Mouse (Mus musculus): ENCODE results near the gene Luzp2.

Luzp2 gene

DNA sequence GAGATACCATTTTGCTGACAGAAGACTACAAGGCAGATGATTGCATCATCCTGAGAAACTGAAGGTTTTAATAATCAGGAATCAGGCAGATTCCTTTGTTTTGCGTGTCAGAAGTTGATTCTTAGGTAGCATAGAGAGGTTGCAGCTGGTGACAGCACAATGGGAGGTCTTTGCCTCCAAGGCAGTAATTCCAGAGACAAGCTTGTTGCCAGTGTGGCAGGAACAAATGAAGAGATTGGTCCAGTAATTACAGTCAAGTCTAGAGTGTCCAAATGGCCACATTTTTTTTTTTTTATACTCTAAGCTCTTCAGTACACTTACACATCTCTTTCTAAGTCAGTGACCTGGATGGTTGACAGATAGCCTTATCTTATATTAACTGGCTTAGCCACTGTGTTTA, 78.7 kb downstream of the Luzp2 start:
- no peak for TF ChIP-seq GATA4 (IDR thresholded peaks at IDR 0.05; ENCODE audit: insufficient replicate concordance, low read length)

DNA sequence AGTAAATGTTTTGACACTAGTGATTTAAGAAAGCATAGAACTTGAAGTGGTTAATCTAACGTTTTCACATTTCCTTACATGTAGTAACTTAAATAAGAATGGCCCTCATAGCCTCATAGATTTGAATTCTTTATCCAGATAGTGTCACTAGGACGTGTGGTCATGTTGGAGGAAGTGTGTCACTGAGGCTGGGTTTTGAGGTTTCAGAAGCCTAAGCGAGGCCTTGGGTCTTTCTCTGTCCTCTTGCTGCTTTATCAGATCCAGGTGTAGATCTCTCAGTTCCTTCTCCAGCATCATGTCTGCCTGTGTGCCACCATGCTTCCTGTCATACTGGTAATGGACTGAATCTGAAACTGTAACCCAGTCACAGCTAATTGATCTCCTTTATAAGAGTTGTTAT, 86.7 kb downstream of the Luzp2 start:
- TF ChIP-seq GATA4 (IDR thresholded peaks at IDR 0.05; ENCODE audit: insufficient replicate concordance, low read length): no peak

DNA sequence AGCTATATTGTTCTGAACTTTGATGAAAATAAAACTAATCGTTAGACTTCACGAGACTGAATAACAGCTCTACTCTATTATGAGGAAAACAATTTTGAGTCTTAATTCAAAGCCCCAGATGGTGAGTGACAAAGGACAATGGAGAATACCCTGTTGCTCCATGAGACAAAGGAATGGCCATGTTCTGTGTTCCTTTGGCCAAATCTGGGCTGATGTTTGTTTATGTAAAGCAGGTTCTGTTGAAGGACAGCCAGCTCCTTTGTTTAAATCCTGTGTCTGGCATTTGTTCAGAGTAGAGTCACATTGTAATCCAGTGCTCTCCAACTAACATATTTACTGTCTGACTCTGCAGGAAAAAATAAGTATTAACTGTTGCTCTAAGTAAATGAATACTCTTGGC, 121.5 kb downstream of the Luzp2 start:
- no peak for TF ChIP-seq GATA4 (IDR thresholded peaks at IDR 0.05; ENCODE audit: insufficient replicate concordance, low read length)

DNA sequence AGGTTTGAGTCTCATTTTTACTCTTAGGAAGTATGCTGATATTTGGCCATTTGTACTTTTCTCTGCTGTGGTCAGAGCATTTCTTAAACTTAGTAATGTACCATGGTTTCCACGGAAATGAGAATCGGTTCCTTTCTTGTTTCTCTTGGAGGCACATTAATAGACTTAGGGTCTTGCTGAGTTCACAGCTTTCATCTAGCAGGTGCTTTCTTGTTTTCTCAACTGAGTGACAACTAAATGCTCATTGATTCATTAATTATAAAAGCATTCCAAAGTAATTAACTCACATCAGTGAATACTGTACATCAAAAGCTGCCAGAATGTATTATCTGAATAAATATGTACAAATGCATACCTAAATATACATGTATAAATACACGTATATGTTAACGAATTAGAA, 127.4 kb downstream of the Luzp2 start:
- TF ChIP-seq GATA4 (IDR thresholded peaks at IDR 0.05; ENCODE audit: insufficient replicate concordance, low read length): no peak

DNA sequence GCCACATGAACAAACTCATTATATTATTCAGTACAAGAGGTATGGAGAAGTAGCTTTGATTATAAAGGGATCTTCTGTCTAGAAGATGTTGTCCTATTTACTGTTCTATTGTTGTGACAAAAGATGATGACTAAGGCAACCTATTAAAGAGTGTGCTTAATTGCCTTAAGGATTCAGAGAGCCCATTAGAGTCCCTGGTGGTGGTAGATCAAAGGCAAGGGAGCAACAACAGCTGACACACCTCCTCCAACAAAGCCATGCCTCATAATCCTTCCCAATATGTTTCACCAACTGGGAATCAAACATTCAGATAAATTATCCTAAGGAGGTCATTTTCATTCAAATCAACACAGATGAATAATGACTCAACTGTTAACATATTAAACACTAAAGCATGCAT, 142.1 kb downstream of the Luzp2 start:
- TF ChIP-seq GATA4 (IDR thresholded peaks at IDR 0.05; ENCODE audit: insufficient replicate concordance, low read length): no peak

DNA sequence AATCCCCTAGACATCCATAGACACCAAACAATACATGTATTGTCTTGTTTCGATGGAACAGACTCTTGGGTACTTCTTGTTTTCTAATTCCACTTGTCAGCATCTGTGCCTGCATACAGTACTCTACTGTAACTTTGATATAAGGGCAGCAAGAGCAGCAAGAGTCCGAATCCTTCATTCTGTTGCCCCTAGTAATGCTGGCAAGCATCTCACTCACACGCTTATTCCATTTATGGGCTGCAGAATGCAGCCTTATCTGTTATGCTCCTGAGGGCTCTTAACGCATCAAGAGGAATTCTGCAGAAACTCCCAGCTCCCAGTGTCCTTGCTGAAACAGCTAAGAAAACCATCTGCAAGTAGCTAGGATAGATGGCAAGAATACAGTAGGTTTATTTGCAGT, 145.3 kb downstream of the Luzp2 start:
- TF ChIP-seq GATA4 (IDR thresholded peaks at IDR 0.05; ENCODE audit: insufficient replicate concordance, low read length): no peak

DNA sequence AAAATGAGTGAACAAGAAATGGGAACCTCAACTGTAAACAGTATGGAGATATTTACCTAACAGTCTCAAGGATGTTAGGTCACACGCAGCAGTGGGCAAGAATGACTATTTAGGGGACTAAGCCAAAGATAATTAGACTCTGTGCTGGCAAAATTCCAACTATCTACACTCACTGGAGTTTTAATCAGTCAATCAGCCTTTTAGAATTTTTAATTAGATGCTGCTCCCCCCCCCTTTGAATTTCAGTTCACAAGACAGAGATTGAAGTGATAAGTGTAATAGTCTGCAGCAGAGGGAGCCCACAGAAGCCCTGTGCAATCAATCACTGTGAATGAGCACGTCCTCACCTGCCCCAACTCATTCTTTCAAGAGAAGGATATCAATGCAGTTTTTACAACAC, 165.1 kb downstream of the Luzp2 start:
- no peak for TF ChIP-seq GATA4 (IDR thresholded peaks at IDR 0.05; ENCODE audit: insufficient replicate concordance, low read length)

DNA sequence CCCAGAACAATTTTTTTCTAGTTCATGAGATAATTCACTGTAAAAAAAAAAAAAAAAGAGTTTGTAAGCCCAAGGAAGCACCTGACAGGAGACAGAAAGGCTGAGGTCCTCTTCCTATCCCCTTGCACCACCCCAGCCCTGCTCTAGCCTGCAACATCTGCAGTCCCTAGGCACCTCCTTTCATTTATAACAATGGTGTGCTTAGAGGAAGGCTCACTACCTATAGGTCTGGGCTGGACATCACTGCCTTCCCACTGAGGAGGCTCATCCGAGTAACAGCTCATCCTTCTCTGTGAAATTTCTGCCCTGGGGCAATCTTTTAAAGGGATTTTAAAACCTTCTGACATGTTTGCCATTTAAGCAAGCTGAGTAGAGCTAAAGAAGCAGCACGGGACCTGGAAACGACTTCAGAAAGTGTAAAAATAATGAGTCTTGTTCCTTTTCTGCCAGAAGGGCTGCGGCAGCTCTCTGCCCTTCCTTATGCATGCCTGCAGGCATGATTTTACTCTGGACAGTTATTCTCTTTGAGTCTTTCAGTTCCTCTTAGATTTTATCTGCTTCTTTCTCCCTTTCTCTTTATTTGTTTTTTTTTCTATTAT, 174.0 kb downstream of the Luzp2 start:
- no peak for TF ChIP-seq GATA4 (IDR thresholded peaks at IDR 0.05; ENCODE audit: insufficient replicate concordance, low read length)

DNA sequence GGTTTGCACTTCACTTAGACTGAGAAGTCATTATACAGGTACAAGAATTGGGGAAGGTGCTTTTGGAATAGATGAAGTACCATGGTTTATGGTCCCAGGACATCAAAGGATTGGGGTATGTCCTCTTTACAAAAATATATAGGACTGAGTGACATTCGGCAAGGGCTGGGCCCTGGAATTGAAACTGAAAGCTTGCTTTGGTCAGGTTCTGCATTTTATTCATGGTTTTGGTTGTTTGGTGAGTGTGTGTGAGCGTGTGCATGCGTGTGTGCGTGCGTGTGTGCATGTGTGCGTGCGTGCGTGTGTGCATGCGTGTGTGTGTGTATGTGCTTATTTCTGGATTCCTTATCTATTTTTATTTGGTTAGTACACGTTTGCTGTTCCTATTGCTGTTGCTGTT, 353.6 kb downstream of the Luzp2 start:
- no peak for TF ChIP-seq GATA4 (IDR thresholded peaks at IDR 0.05; ENCODE audit: insufficient replicate concordance, low read length)

DNA sequence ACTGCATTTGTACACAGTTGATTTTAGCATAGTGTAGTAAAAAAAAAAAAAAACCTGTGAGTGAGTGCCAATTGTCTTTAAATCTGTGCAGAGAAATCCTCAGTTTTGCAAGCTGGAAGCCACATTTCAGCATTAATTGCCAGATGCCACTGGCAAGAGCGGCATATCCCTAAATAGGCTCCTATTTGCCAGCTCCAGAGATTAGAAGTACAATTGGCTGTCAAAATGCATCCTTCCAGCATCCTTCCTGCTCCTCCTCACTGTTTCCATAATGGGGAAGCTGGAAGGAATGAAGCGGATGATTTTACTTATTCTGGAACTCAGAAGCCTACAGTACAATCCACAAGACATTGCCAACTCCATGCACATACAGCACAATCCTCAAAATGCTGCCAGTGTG, 354.2 kb downstream of the Luzp2 start:
- TF ChIP-seq GATA4 (IDR thresholded peaks at IDR 0.05; ENCODE audit: insufficient replicate concordance, low read length): no peak

DNA sequence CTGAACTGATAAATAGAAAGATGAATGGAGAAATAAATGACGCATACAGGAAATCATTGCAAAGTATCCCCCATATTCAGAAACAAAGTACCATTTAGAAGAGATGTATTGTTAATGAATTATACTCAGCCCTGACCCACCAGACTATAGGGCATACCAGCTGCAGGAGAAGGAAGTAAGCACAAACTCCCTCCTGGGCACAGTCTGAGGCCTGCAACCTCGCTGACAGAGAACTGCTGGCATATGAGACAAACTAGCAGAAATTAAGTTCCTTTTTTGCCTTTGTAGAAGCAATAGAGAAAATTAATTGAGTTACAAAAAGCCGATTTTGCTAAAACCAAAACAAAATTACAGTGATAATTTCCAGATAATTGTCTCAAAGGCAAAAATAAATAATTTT, 355.4 kb downstream of the Luzp2 start:
- TF ChIP-seq GATA4 (IDR thresholded peaks at IDR 0.05; ENCODE audit: insufficient replicate concordance, low read length): no peak

DNA sequence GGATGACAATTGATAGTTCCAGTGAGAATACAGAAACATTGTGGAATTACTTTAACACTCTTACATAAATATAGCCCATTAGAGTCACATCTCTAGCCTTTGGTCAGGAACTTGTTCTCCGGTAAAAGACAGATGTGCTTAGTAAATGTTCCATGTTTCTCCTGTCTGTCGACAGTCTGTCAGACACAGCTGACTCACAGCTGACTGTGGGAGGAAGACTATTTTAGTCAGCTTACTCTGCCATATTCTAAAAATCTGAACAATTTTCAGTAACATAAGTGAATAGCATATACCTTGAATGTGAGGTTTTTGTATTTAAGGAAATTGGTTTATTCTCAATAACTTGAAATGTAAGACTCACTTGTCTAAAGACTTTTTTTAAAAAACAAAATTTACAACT, 363.5 kb downstream of the Luzp2 start:
- TF ChIP-seq GATA4 (IDR thresholded peaks at IDR 0.05; ENCODE audit: insufficient replicate concordance, low read length): no peak

DNA sequence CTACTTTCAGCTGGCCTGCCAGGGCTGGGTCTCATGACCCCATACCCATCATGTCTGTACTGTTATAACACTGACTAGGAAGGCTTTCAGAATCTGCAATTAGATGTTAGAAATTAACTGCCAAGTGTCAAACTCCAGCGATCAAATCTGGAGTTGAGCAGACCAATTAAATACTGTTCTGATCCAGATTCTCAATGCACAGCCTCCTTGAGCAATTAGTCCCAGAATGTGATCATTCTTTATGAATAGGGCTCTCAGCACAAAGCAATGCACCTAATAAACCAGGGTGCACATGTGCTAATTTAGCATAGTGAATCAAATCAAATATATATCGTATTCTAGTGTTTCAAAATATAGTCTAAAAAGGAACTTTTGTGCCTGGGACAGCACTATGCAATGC, 387.7 kb downstream of the Luzp2 start:
- TF ChIP-seq GATA4 (IDR thresholded peaks at IDR 0.05; ENCODE audit: insufficient replicate concordance, low read length): no peak

DNA sequence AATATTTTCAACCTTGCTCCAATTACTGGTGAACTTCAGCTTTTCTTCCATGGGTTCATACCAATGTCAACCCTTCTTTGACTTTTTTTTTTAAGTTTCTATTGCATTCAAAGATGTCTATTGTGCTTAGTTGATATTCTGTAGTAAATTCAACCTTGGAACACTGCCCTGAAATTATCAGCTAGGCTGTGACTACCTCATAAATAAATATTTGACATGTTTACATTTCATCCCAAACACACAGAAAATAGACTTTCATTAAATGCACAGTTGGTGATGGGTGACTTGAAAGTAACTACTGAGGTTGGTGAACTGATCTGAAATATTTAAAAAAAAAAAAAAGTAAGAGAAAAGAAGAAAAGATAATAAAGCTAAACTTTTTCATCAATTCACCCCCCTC, 394.1 kb downstream of the Luzp2 start:
- no peak for TF ChIP-seq GATA4 (IDR thresholded peaks at IDR 0.05; ENCODE audit: insufficient replicate concordance, low read length)

Data from liver, adult (tissue).